Mouse (Mus musculus): ENCODE data around the gene Meox2. TPM values are rescaled to one million over a fixed set of nuclear protein-coding genes. Genes with fewer than 3 reads are reported as not detected.

Meox2 gene
- polyA plus RNA-seq, 1 experiment, result 15.3 TPM

- DNase-seq, result no peak
- Histone ChIP-seq H3K4me3 (replicated peaks; ENCODE audit: extremely low read depth, low read depth, low read length) (peak overlapping the region; percentile 38), H3K4me1 (ENCODE audit: control insufficient read depth, insufficient read depth, low read length) (no peaks in the 10 kb centered on the region; the same call in 1 of the 2 replicates)
- TF ChIP-seq CTCF (IDR thresholded peaks at IDR 0.05; ENCODE audit: insufficient read depth, low read length) (no peak), POLR2A (IDR thresholded peaks at IDR 0.05; ENCODE audit: borderline replicate concordance, extremely low read depth, low read depth, low read length) (no peak)
- 38% methylated on average over 9 of the region's 9 CpGs for WGBS
Measured at GRCm38 (mm10) chr12:37110977-37111376, 2.6 kb downstream of the Meox2 start.

GRCm38 (mm10) chr12:37119246-37119645 lies 10.9 kb downstream of the Meox2 start:
- DNase-seq, result no peak
- H3K4me3 ChIP-seq (replicated peaks; ENCODE audit: extremely low read depth, low read depth, low read length), result no peak overlapping the region
- TF ChIP-seq POLR2A (IDR thresholded peaks at IDR 0.05; ENCODE audit: borderline replicate concordance, extremely low read depth, low read depth, low read length), result no peak
- no peaks in the 10 kb centered on the region for H3K4me1 ChIP-seq (ENCODE audit: control insufficient read depth, insufficient read depth, low read length)
- WGBS, result 88% methylated on average over 5 of the region's 5 CpGs

GRCm38 (mm10) chr12:37123763-37124162 lies 15.4 kb downstream of the Meox2 start:
- DNase-seq, result no peak
- WGBS, result 86% methylated on average over 2 of the region's 2 CpGs

GRCm38 (mm10) chr12:37142080-37142703 lies 33.9 kb downstream of the Meox2 start:
- TF ChIP-seq CTCF (IDR thresholded peaks at IDR 0.05; ENCODE audit: insufficient read depth, low read length) (no peak), POLR2A (IDR thresholded peaks at IDR 0.05; ENCODE audit: borderline replicate concordance, extremely low read depth, low read depth, low read length) (no peak)
- 28% methylated on average over 3 of the region's 3 CpGs for WGBS
- no peak overlapping the region for H3K4me3 ChIP-seq (replicated peaks; ENCODE audit: extremely low read depth, low read depth, low read length)
- DNase-seq, result no peak
- H3K4me1 ChIP-seq (ENCODE audit: control insufficient read depth, insufficient read depth, low read length), result no peaks in the 10 kb centered on the region

More at GRCm38 (mm10) chr12:37123763-37124162, 15.4 kb downstream of the Meox2 start:
- Histone ChIP-seq H3K4me1 (ENCODE audit: control insufficient read depth, insufficient read depth, low read length) (no peaks in the 10 kb centered on the region), H3K4me3 (replicated peaks; ENCODE audit: extremely low read depth, low read depth, low read length) (no peak overlapping the region)
- no peak for TF ChIP-seq CTCF (IDR thresholded peaks at IDR 0.05; ENCODE audit: insufficient read depth, low read length)
- no peak for TF ChIP-seq POLR2A (IDR thresholded peaks at IDR 0.05; ENCODE audit: borderline replicate concordance, extremely low read depth, low read depth, low read length)

GRCm38 (mm10) chr12:37143879-37144278 lies 35.5 kb downstream of the Meox2 start:
- no peak for DNase-seq
- no peaks in the 10 kb centered on the region for H3K4me1 ChIP-seq (ENCODE audit: control insufficient read depth, insufficient read depth, low read length)
- WGBS, result 97% methylated on average over 1 of the region's 1 CpGs
- TF ChIP-seq CTCF (IDR thresholded peaks at IDR 0.05; ENCODE audit: insufficient read depth, low read length) (no peak), POLR2A (IDR thresholded peaks at IDR 0.05; ENCODE audit: borderline replicate concordance, extremely low read depth, low read depth, low read length) (no peak)
- no peak overlapping the region for H3K4me3 ChIP-seq (replicated peaks; ENCODE audit: extremely low read depth, low read depth, low read length)

- Histone ChIP-seq H3K4me3 (replicated peaks; ENCODE audit: extremely low read depth, low read depth, low read length) (no peak overlapping the region), H3K4me1 (ENCODE audit: control insufficient read depth, insufficient read depth, low read length) (no peaks in the 10 kb centered on the region)
- no peak for TF ChIP-seq POLR2A (IDR thresholded peaks at IDR 0.05; ENCODE audit: borderline replicate concordance, extremely low read depth, low read depth, low read length)
- no peak for TF ChIP-seq CTCF (IDR thresholded peaks at IDR 0.05; ENCODE audit: insufficient read depth, low read length)
- DNase-seq, result no peak
Measured at GRCm38 (mm10) chr12:37167742-37168141, 59.4 kb downstream of the Meox2 start.

GRCm38 (mm10) chr12:37173324-37173723 lies 65.0 kb downstream of the Meox2 start:
- TF ChIP-seq CTCF (IDR thresholded peaks at IDR 0.05; ENCODE audit: insufficient read depth, low read length), result no peak
- no peak for TF ChIP-seq POLR2A (IDR thresholded peaks at IDR 0.05; ENCODE audit: borderline replicate concordance, extremely low read depth, low read depth, low read length)
- 89% methylated on average over 3 of the region's 3 CpGs for WGBS
- DNase-seq, result no peak
- Histone ChIP-seq H3K4me1 (ENCODE audit: control insufficient read depth, insufficient read depth, low read length) (no peaks in the 10 kb centered on the region), H3K4me3 (replicated peaks; ENCODE audit: extremely low read depth, low read depth, low read length) (no peak overlapping the region)

- peak; percentile 9 for DNase-seq
- Histone ChIP-seq H3K4me3 (replicated peaks; ENCODE audit: extremely low read depth, low read depth, low read length) (no peak overlapping the region), H3K4me1 (ENCODE audit: control insufficient read depth, insufficient read depth, low read length) (no peaks in the 10 kb centered on the region)
- no peak for TF ChIP-seq POLR2A (IDR thresholded peaks at IDR 0.05; ENCODE audit: borderline replicate concordance, extremely low read depth, low read depth, low read length)
- peak; percentile 71 for TF ChIP-seq CTCF (IDR thresholded peaks at IDR 0.05; ENCODE audit: insufficient read depth, low read length)
Measured at GRCm38 (mm10) chr12:37183689-37184088, 75.3 kb downstream of the Meox2 start.

GRCm38 (mm10) chr12:37188940-37189488 lies 80.7 kb downstream of the Meox2 start:
- no peak for DNase-seq
- no peak for TF ChIP-seq POLR2A (IDR thresholded peaks at IDR 0.05; ENCODE audit: borderline replicate concordance, extremely low read depth, low read depth, low read length)
- TF ChIP-seq CTCF (IDR thresholded peaks at IDR 0.05; ENCODE audit: insufficient read depth, low read length), result no peak
- H3K4me1 ChIP-seq (ENCODE audit: control insufficient read depth, insufficient read depth, low read length), result no peaks in the 10 kb centered on the region
- no peak overlapping the region for H3K4me3 ChIP-seq (replicated peaks; ENCODE audit: extremely low read depth, low read depth, low read length)
- 43% methylated on average over 5 of the region's 5 CpGs for WGBS

Other genes starting within 250 kb of the Meox2 start
- gene Agmo, start 133.1 kb downstream of the Meox2 start, polyA plus RNA-seq (2012; rRNA removed), result 4.4 and 6.9 TPM in 2 replicates

Measured in lung, adult 2 months (tissue).